Mouse (Mus musculus) kidney, embryonic 15.5 days (tissue): ENCODE measurements around the gene Crygb. TPM values are rescaled to one million over a fixed set of nuclear protein-coding genes. Genes with fewer than 3 reads are reported as not detected.
"Not testable (repeated sequence)": the region's sequence is repeated elsewhere in the genome, so short reads cannot be mapped to it uniquely, and the experiment has no call there.

ENCODE experiments used
- ATAC-seq: fragments of 200-750 bp; cut with Nextera tagmentation; replicated peaks from 2 replicates; pipeline ENCODE4 v1.8.0; 2017; ENCODE audit warnings: moderate TSS enrichment; ENCODE audit not compliant: low FRiP score
- H3K27ac ChIP-seq: fragments of 300-500 bp; sonication (generic); 2 replicates; pipeline ENCODE4 v1.5.1; 2015; ENCODE audit warnings: mild to moderate bottlenecking, inconsistent platforms
- H3K27me3 ChIP-seq: fragments of 300-500 bp; sonication (generic); 2 replicates; pipeline ENCODE4 v1.6.1; 2015; ENCODE audit warnings: inconsistent platforms
- H3K36me3 ChIP-seq: fragments of 300-500 bp; sonication (generic); 2 replicates; pipeline ENCODE4 v1.6.1; 2015; ENCODE audit warnings: inconsistent platforms
- H3K4me1 ChIP-seq: fragments of 300-500 bp; sonication (generic); 2 replicates; pipeline ENCODE4 v1.6.1; 2015; ENCODE audit warnings: inconsistent platforms
- H3K4me2 ChIP-seq: fragments of 300-500 bp; sonication (generic); 2 replicates; pipeline ENCODE4 v1.6.1; 2015; ENCODE audit warnings: moderate library complexity, mild to moderate bottlenecking, inconsistent platforms
- H3K4me3 ChIP-seq: fragments of 300-500 bp; sonication (generic); replicated peaks from 2 replicates; pipeline ENCODE4 v1.5.1; 2015; ENCODE audit warnings: mild to moderate bottlenecking, inconsistent platforms
- H3K9ac ChIP-seq: fragments of 300-500 bp; sonication (generic); 2 replicates; pipeline ENCODE4 v1.6.1; 2015; ENCODE audit warnings: mild to moderate bottlenecking, inconsistent platforms
- H3K9me3 ChIP-seq: fragments of 300-500 bp; sonication (generic); replicated peaks from 2 replicates; pipeline ENCODE4 v1.6.1; 2016; ENCODE audit warnings: inconsistent platforms
- WGBS: fragments of 180-500 bp; shearing (Covaris S2); methylation state at CpG from one replicate; pipeline ENCODE4 v1.1.7; 2015; ENCODE audit warnings: mixed read lengths; 5-methylcytosine and 5-hydroxymethylcytosine counted together
- polyA plus RNA-seq: library from polyadenylated mRNA; unstranded; fragments of >200 nt; fragmentation: Nextera tagmentation; extraction: Ambion mirVana; gene quantifications from 2 replicates; pipeline ENCODE4 v1.2.1, GENCODE M21; 2015

The Crygb gene
- polyA plus RNA-seq, 1 experiment from 2014 or later: not detected

DNA sequence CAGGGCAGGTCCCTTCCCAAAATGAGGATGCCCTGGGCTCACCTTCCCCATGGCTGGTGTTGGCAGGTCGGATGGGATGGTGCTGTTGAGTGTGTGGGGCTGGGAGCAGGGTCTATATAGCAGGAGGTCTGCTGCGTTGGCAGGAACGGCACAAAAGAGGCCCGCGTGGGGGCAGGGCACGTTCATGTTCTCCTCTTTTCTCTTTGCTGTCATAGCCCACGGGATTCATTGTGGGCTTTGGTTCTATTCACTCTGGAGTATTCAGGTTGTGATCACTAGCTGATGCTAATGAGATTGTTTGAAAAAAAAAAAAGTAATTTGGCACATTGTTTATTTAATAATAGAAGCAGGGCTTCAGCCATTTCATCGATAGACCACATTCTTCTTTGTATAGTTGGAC lies 18.7 kb downstream of the Crygb start, which contains the start of gene Crygd:
Crygd (minus strand) TSS at position 101 of the 400 bp plus-strand sequence.
- Histone ChIP-seq H3K4me1 (no peaks in the 10 kb centered on the region), H3K9me3 (no peaks in the 10 kb centered on the region), H3K9ac (no peak within 1 kb of the TSS), H3K27me3 (no peaks in the 10 kb centered on the region), H3K27ac (no peak within 1 kb of the TSS), H3K4me2 (no peak within 1 kb of the TSS), H3K4me3 (no peak within 1 kb of the TSS), H3K36me3 (no peaks in the 10 kb centered on the region)
- 84% methylated on average over 8 of the region's 8 CpGs for WGBS
- no peak for ATAC-seq

DNA sequence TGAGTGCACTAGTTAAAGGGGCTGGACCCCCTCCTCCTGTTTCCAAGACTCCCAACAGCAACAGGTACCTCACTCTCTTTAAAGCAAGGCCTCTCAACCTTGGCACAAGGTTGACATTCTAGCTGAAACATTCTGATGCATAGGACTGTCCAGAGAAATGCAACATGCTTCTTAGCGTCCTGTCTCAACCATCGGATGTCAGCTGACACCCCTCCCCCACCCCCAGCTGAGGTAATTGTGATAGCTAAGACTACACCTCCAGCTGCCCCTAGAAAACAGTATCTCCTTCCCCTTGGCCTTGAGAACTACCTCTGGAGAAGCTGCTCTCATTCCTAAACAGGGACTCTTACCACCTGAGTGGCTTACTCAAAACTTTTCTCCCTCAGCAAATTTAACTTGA lies 29.9 kb downstream of the Crygb start:
- Histone ChIP-seq H3K36me3 (no peaks in the 10 kb centered on the region), H3K4me1 (peaks cover 12% of the 10 kb centered on the region; the same call in 1 of the 2 replicates), H3K9me3 (no peaks in the 10 kb centered on the region), H3K27ac (no peak overlapping the region), H3K9ac (no peak overlapping the region), H3K4me3 (no peak overlapping the region), H3K4me2 (no peak overlapping the region), H3K27me3 (no peaks in the 10 kb centered on the region)
- 23% methylated on average over 2 of the region's 2 CpGs for WGBS
- ATAC-seq: no peak

DNA sequence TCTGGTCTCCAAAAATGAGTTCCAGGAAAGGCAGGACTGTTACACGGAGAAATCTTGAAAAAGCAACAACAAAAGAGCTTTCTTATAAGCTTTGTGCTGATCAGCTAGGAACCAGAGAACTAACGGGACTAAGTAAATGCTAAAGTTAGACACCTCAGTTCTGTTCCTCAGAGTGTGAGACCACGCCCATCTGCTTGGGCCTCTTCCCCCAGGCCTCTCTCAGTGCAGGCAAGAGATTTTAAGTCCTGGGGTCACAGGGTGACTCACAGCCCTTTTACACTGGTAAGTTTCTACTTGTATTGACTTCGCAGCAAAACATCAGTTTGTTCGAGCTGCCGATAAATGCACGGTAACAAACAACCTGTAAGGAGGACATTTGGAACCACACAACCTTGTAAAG lies 30.4 kb downstream of the Crygb start:
- H3K4me1 ChIP-seq: peaks cover 12% of the 10 kb centered on the region; the same call in 1 of the 2 replicates
- H3K9me3 ChIP-seq: no peaks in the 10 kb centered on the region
- H3K27me3 ChIP-seq: no peaks in the 10 kb centered on the region
- WGBS: 60% methylated on average over 7 of the region's 7 CpGs
- no peak overlapping the region for H3K9ac ChIP-seq
- no peaks in the 10 kb centered on the region for H3K36me3 ChIP-seq
- H3K4me2 ChIP-seq: no peak overlapping the region
- H3K27ac ChIP-seq: no peak overlapping the region
- no peak for ATAC-seq
- H3K4me3 ChIP-seq: no peak overlapping the region

- not testable (repeated sequence) for ATAC-seq, H3K9me3 ChIP-seq
- WGBS: 62% methylated on average over 12 of the region's 12 CpGs
Measured at GRCm38 (mm10) chr1:65050952-65051351, 31.1 kb downstream of the Crygb start, which contains the start of gene Cryge. Cryge (minus strand) TSS chr1:65051149.

GRCm38 (mm10) chr1:65048781-65049180 lies 33.3 kb downstream of the Crygb start:
- Histone ChIP-seq H3K9ac (no peak overlapping the region), H3K9me3 (no peaks in the 10 kb centered on the region)

More at GRCm38 (mm10) chr1:65050952-65051351, 31.1 kb downstream of the Crygb start, which contains the start of gene Cryge:
- H3K9ac ChIP-seq, H3K4me3 ChIP-seq, H3K27me3 ChIP-seq, H3K27ac ChIP-seq, H3K36me3 ChIP-seq, H3K4me2 ChIP-seq: not testable (repeated sequence)
- H3K4me1 ChIP-seq: peaks cover 12% of the 10 kb centered on the region; the same call in 1 of the 2 replicates

GRCm38 (mm10) chr1:65046401-65047109 lies 35.5 kb downstream of the Crygb start:
- Histone ChIP-seq H3K36me3 (no peaks in the 10 kb centered on the region), H3K4me3 (no peak overlapping the region), H3K4me2 (no peak overlapping the region), H3K27me3 (no peaks in the 10 kb centered on the region), H3K9me3 (no peaks in the 10 kb centered on the region), H3K4me1 (peaks cover 8% of the 10 kb centered on the region; the same call in 1 of the 2 replicates), H3K27ac (no peak overlapping the region), H3K9ac (no peak overlapping the region)
- WGBS: 38% methylated on average over 8 of the region's 8 CpGs
- ATAC-seq: no peak

More at GRCm38 (mm10) chr1:65048781-65049180, 33.3 kb downstream of the Crygb start:
- no peaks in the 10 kb centered on the region for H3K27me3 ChIP-seq
- WGBS: 39% methylated on average over 12 of the region's 12 CpGs
- no peak overlapping the region for H3K4me3 ChIP-seq
- no peaks in the 10 kb centered on the region for H3K36me3 ChIP-seq
- 0 out of 2 replicates have a peak overlapping the region, but pooled peaks have one; percentile 1 for H3K4me2 ChIP-seq
- H3K4me1 ChIP-seq: peaks cover 12% of the 10 kb centered on the region; the same call in 1 of the 2 replicates
- H3K27ac ChIP-seq: no peak overlapping the region
- ATAC-seq: peak; percentile 74; the same call in 1 of the 2 replicates

DNA sequence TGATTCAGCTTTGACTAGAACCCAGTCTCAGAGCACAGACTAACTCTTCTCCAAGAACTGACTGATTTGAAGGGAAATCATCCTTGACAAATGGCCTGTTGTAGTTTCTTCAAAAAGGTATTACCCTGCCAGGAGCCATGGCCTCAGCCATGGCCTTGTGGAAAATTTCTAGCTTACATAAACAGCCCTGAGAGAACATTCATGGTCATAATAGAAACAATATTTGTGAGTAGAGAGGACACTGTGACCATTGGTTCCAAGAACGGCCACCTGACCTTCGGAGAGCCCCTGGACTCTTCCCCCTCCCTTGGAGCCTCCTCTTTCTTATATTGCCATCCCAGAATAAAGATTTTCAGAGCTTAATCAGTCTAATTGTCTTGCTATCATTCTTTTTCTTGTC lies 38.7 kb downstream of the Crygb start:
- Histone ChIP-seq H3K4me3 (no peak overlapping the region), H3K4me2 (no peak overlapping the region), H3K27ac (no peak overlapping the region), H3K27me3 (no peaks in the 10 kb centered on the region), H3K36me3 (no peaks in the 10 kb centered on the region), H3K4me1 (no peaks in the 10 kb centered on the region), H3K9me3 (no peaks in the 10 kb centered on the region), H3K9ac (no peak overlapping the region)
- WGBS: 85% methylated on average over 2 of the region's 2 CpGs
- ATAC-seq: no peak

DNA sequence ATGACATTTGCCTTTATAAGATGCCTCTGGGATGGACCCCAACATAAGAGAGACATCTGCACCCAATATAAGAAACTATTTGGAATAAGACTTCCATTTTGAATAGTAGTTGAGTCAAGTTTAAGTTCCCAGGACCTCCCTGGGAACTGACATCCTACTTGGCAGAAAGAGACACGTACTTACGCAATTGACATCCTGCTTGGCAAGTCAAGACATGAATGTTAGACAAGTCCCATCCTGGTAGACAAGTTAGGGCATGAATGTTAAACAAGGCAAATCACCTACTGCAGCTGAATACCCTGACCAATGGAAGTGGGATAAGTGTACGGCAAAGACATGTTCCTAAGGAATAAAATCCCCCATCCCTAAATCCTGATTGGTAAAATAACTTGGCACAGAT lies 40.3 kb downstream of the Crygb start:
- Histone ChIP-seq H3K27ac (no peak overlapping the region), H3K36me3 (no peaks in the 10 kb centered on the region), H3K4me3 (no peak overlapping the region), H3K27me3 (no peaks in the 10 kb centered on the region), H3K9ac (no peak overlapping the region), H3K9me3 (no peaks in the 10 kb centered on the region), H3K4me2 (no peak overlapping the region), H3K4me1 (no peaks in the 10 kb centered on the region)
- ATAC-seq: no peak
- WGBS: 92% methylated on average over 3 of the region's 3 CpGs

DNA sequence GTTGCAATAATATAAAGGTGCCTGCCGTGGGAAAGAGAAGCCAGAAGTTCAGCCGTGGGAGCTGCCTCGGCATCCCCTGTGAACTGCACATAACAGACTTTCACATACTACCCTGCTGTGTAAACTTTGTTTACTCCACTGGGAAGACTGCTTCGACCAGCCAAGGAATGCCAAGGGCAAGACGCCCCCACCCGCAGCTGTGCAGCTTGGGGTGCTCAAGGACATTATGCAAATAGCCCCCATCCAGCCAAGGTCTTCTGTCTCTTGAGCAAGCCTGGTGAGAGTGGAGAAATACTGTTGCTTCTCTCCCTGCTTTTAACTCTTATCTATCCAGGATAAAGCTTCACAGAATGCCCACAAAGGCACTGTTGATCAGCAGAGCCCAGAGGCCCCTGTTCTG lies 41.3 kb downstream of the Crygb start:
- ATAC-seq: no peak
- no peak overlapping the region for H3K27ac ChIP-seq
- no peaks in the 10 kb centered on the region for H3K4me1 ChIP-seq
- no peak overlapping the region for H3K4me3 ChIP-seq
- H3K9ac ChIP-seq: no peak overlapping the region
- no peaks in the 10 kb centered on the region for H3K36me3 ChIP-seq
- no peaks in the 10 kb centered on the region for H3K9me3 ChIP-seq
- WGBS: 58% methylated on average over 6 of the region's 6 CpGs
- no peak overlapping the region for H3K4me2 ChIP-seq
- no peaks in the 10 kb centered on the region for H3K27me3 ChIP-seq

DNA sequence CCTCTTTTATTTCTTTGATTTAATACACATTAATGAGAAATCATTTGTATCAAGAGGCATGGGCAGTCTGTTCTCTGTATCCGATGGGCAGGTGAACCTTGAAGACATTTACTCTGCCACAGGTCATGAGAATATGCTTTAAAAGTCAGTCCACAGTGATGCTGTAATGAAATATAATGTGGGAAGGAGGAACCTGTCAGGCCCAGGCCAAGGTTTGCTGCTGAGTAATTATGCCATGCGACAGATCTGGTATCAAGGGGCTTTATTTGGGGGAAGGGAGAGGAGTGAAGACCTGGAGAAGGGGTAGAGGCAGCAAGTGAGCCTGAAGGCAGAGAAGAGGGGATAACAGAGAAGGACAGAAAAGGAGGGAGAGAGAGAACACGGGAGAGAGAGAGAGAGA lies 42.4 kb downstream of the Crygb start:
- ATAC-seq: no peak

DNA sequence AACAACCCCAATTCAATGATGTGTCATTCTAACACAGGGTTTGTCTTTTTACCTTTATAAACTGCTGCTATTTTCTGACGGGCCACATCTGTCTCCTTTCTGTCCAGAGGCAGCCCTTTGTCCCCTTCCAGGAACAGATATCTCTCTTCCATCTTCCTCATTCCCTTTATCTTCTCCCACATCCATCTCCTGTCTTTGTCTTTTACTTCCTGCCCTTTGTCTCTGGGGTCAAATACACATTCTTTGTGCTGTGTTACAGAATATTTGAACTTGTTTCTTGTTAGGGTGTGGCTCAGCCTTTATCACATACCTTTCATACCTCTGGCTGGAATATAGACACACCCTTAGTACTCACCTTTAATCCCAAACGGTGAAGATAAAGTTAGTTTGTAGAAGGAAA lies 44.5 kb downstream of the Crygb start:
- WGBS: 81% methylated on average over 2 of the region's 2 CpGs

More for the DNA sequence above, 42.4 kb downstream of the Crygb start:
- no peak overlapping the region for H3K27ac ChIP-seq
- no peak overlapping the region for H3K4me3 ChIP-seq
- H3K4me1 ChIP-seq: no peaks in the 10 kb centered on the region
- H3K4me2 ChIP-seq: no peak overlapping the region
- WGBS: 66% methylated on average over 3 of the region's 3 CpGs
- H3K9ac ChIP-seq: no peak overlapping the region
- no peaks in the 10 kb centered on the region for H3K9me3 ChIP-seq
- H3K36me3 ChIP-seq: no peaks in the 10 kb centered on the region
- H3K27me3 ChIP-seq: no peaks in the 10 kb centered on the region

GRCm38 (mm10) chr1:65035513-65035912 lies 46.6 kb downstream of the Crygb start:
- 39% methylated on average over 3 of the region's 3 CpGs for WGBS
- no peaks in the 10 kb centered on the region for H3K27me3 ChIP-seq
- no peak overlapping the region for H3K27ac ChIP-seq
- no peaks in the 10 kb centered on the region for H3K4me1 ChIP-seq
- H3K9me3 ChIP-seq: no peaks in the 10 kb centered on the region
- H3K36me3 ChIP-seq: no peaks in the 10 kb centered on the region
- no peak overlapping the region for H3K4me3 ChIP-seq
- no peak overlapping the region for H3K4me2 ChIP-seq
- ATAC-seq: no peak
- H3K9ac ChIP-seq: no peak overlapping the region

More for the DNA sequence above, 44.5 kb downstream of the Crygb start:
- Histone ChIP-seq H3K4me2 (no peak overlapping the region), H3K9me3 (no peaks in the 10 kb centered on the region), H3K9ac (no peak overlapping the region), H3K36me3 (no peaks in the 10 kb centered on the region), H3K27ac (no peak overlapping the region), H3K4me3 (no peak overlapping the region), H3K27me3 (no peaks in the 10 kb centered on the region), H3K4me1 (no peaks in the 10 kb centered on the region)
- ATAC-seq: no peak
